Mouse (Mus musculus) kidney, embryonic 16.5 days (tissue): Measurements from ENCODE around the gene Gm9945. TPM values are rescaled to one million over a fixed set of nuclear protein-coding genes. Genes with fewer than 3 reads are reported as not detected.

Source experiments
- ATAC-seq: fragments of 200-750 bp; cut with Nextera tagmentation; 2 replicates; pipeline ENCODE4 v1.8.0; 2017; ENCODE audit warnings: moderate TSS enrichment; ENCODE audit not compliant: low FRiP score, low TSS enrichment
- H3K27ac ChIP-seq: fragments of 300-500 bp; sonication (generic); 2 replicates; pipeline ENCODE4 v1.5.1; 2014; ENCODE audit warnings: low read length
- H3K27me3 ChIP-seq: fragments of 300-500 bp; sonication (generic); 2 replicates; pipeline ENCODE4 v1.6.1; 2014; ENCODE audit warnings: low read length, control low read depth, mixed read lengths; ENCODE audit not compliant: insufficient read depth
- H3K36me3 ChIP-seq: fragments of 300-500 bp; sonication (generic); 2 replicates; pipeline ENCODE4 v1.6.1; 2014; ENCODE audit warnings: low read length, control low read depth, mixed read lengths; ENCODE audit not compliant: insufficient read depth
- H3K4me1 ChIP-seq: fragments of 300-500 bp; sonication (generic); 2 replicates; pipeline ENCODE4 v1.6.1; 2014; ENCODE audit warnings: low read length, control low read depth, mixed read lengths; ENCODE audit not compliant: insufficient read depth
- H3K4me2 ChIP-seq: fragments of 300-500 bp; sonication (generic); replicated peaks from 2 replicates; pipeline ENCODE4 v1.6.1; 2014; ENCODE audit warnings: low read depth, low read length
- H3K4me3 ChIP-seq: fragments of 300-500 bp; sonication (generic); 2 replicates; pipeline ENCODE4 v1.5.1; 2014; ENCODE audit warnings: mild to moderate bottlenecking, low read length
- H3K9ac ChIP-seq: fragments of 300-500 bp; sonication (generic); replicated peaks from 2 replicates; pipeline ENCODE4 v1.6.1; 2014; ENCODE audit warnings: low read length
- H3K9me3 ChIP-seq: fragments of 300-500 bp; sonication (generic); 2 replicates; pipeline ENCODE4 v1.6.1; 2016; ENCODE audit warnings: low read length, control low read depth
- WGBS: fragments of 180-500 bp; shearing (Covaris S2); extraction: QIAGEN DNeasy Blood & Tissue Kit; methylation state at CpG from one replicate; pipeline ENCODE4 v1.1.7; 2014; 5-methylcytosine and 5-hydroxymethylcytosine counted together
- polyA plus RNA-seq: library from polyadenylated mRNA; unstranded; fragments of >200 nt; fragmentation: Nextera tagmentation; extraction: Ambion mirVana; gene quantifications from 2 replicates; pipeline ENCODE4 v1.2.1, GENCODE M21; 2015

Gm9945 gene
- polyA plus RNA-seq, 1 experiment from 2014 or later = not detected

GRCm38 (mm10) chr11:53503738-53504137 lies 23.8 kb downstream of the Gm9945 start:
- Histone ChIP-seq H3K4me2 (no peak overlapping the region), H3K4me3 (no peak overlapping the region), H3K4me1 (peaks cover 6% of the 10 kb centered on the region; the same call in 1 of the 2 replicates), H3K36me3 (no peaks in the 10 kb centered on the region), H3K27me3 (no peaks in the 10 kb centered on the region), H3K27ac (no peak overlapping the region), H3K9ac (no peak overlapping the region), H3K9me3 (no peaks in the 10 kb centered on the region)
- WGBS = 83% methylated on average over 5 of the region's 5 CpGs
- ATAC-seq = no peak

GRCm38 (mm10) chr11:53504376-53504775 lies 24.4 kb downstream of the Gm9945 start:
- WGBS = 84% methylated on average over 8 of the region's 8 CpGs
- Histone ChIP-seq H3K4me2 (no peak overlapping the region), H3K4me3 (no peak overlapping the region), H3K9ac (no peak overlapping the region), H3K4me1 (peaks cover 6% of the 10 kb centered on the region; the same call in 1 of the 2 replicates), H3K27me3 (no peaks in the 10 kb centered on the region), H3K9me3 (no peaks in the 10 kb centered on the region), H3K27ac (no peak overlapping the region), H3K36me3 (no peaks in the 10 kb centered on the region)
- ATAC-seq = no peak

GRCm38 (mm10) chr11:53505026-53505663 lies 25.2 kb downstream of the Gm9945 start:
- WGBS = 75% methylated on average over 5 of the region's 5 CpGs
- Histone ChIP-seq H3K4me1 (peaks cover 6% of the 10 kb centered on the region; the same call in 1 of the 2 replicates), H3K4me2 (no peak overlapping the region), H3K27ac (no peak overlapping the region), H3K27me3 (no peaks in the 10 kb centered on the region), H3K4me3 (no peak overlapping the region), H3K9me3 (no peaks in the 10 kb centered on the region), H3K36me3 (no peaks in the 10 kb centered on the region), H3K9ac (no peak overlapping the region)
- ATAC-seq = no peak

GRCm38 (mm10) chr11:53507098-53507805 lies 27.3 kb downstream of the Gm9945 start:
- no peak overlapping the region for H3K27ac ChIP-seq
- WGBS = 88% methylated on average over 9 of the region's 9 CpGs

GRCm38 (mm10) chr11:53508152-53508551 lies 28.2 kb downstream of the Gm9945 start:
- Histone ChIP-seq H3K4me3 (no peak overlapping the region), H3K36me3 (no peaks in the 10 kb centered on the region), H3K27me3 (no peaks in the 10 kb centered on the region), H3K27ac (no peak overlapping the region), H3K4me1 (no peaks in the 10 kb centered on the region), H3K9ac (no peak overlapping the region), H3K9me3 (no peaks in the 10 kb centered on the region), H3K4me2 (no peak overlapping the region)
- ATAC-seq = no peak
- WGBS = 71% methylated on average over 7 of the region's 7 CpGs

More at GRCm38 (mm10) chr11:53507098-53507805, 27.3 kb downstream of the Gm9945 start:
- no peak for ATAC-seq
- H3K9me3 ChIP-seq = no peaks in the 10 kb centered on the region
- H3K9ac ChIP-seq = no peak overlapping the region
- no peaks in the 10 kb centered on the region for H3K36me3 ChIP-seq
- H3K27me3 ChIP-seq = no peaks in the 10 kb centered on the region
- no peak overlapping the region for H3K4me2 ChIP-seq
- no peak overlapping the region for H3K4me3 ChIP-seq
- no peaks in the 10 kb centered on the region for H3K4me1 ChIP-seq

GRCm38 (mm10) chr11:53508591-53508990 lies 28.6 kb downstream of the Gm9945 start:
- 63% methylated on average over 3 of the region's 3 CpGs for WGBS

GRCm38 (mm10) chr11:53510351-53510750 lies 30.4 kb downstream of the Gm9945 start:
- Histone ChIP-seq H3K36me3 (no peaks in the 10 kb centered on the region), H3K4me3 (no peak overlapping the region), H3K4me2 (no peak overlapping the region), H3K4me1 (no peaks in the 10 kb centered on the region), H3K9ac (no peak overlapping the region), H3K27ac (no peak overlapping the region), H3K27me3 (no peaks in the 10 kb centered on the region), H3K9me3 (no peaks in the 10 kb centered on the region)
- WGBS = 46% methylated on average over 5 of the region's 5 CpGs
- no peak for ATAC-seq

More at GRCm38 (mm10) chr11:53508591-53508990, 28.6 kb downstream of the Gm9945 start:
- Histone ChIP-seq H3K9ac (no peak overlapping the region), H3K27me3 (no peaks in the 10 kb centered on the region), H3K4me2 (no peak overlapping the region), H3K27ac (no peak overlapping the region), H3K36me3 (no peaks in the 10 kb centered on the region), H3K9me3 (no peaks in the 10 kb centered on the region), H3K4me1 (no peaks in the 10 kb centered on the region), H3K4me3 (no peak overlapping the region)
- no peak for ATAC-seq

- Histone ChIP-seq H3K27ac (no peak overlapping the region), H3K9me3 (no peaks in the 10 kb centered on the region), H3K27me3 (no peaks in the 10 kb centered on the region), H3K4me3 (no peak overlapping the region), H3K9ac (0 out of 2 replicates have a peak overlapping the region, but pooled peaks have one; percentile 2), H3K4me2 (no peak overlapping the region), H3K36me3 (no peaks in the 10 kb centered on the region), H3K4me1 (peaks cover 11% of the 10 kb centered on the region)
- 39% methylated on average over 8 of the region's 8 CpGs for WGBS
- ATAC-seq = no peak
Observed at GRCm38 (mm10) chr11:53516775-53517627, 37.0 kb downstream of the Gm9945 start.

GRCm38 (mm10) chr11:53518759-53519158 lies 38.8 kb downstream of the Gm9945 start:
- H3K4me3 ChIP-seq = peak overlapping the region; percentile 75; the same call in 1 of the 2 replicates

More at GRCm38 (mm10) chr11:53518759-53519158, 38.8 kb downstream of the Gm9945 start:
- Histone ChIP-seq H3K27me3 (no peaks in the 10 kb centered on the region), H3K36me3 (no peaks in the 10 kb centered on the region), H3K4me2 (peak overlapping the region; percentile 67; the same call in 1 of the 2 replicates), H3K9ac (peak overlapping the region; percentile 85), H3K27ac (no peak overlapping the region), H3K4me1 (peaks cover 20% of the 10 kb centered on the region), H3K9me3 (no peaks in the 10 kb centered on the region)
- WGBS = 51% methylated on average over 5 of the region's 5 CpGs
- ATAC-seq = no peak
